Mouse (Mus musculus) urinary bladder, postnatal 36 days (tissue): Measurements from ENCODE around the gene Camk1g.

Experiments
- DNase-seq, 2 experiments: peaks; one replicate each; pipeline ENCODE4 v3.0.0; 2022; ENCODE audit warnings: low spot score in 2 of 2, mixed read lengths in 1 of 2

Camk1g gene

DNA sequence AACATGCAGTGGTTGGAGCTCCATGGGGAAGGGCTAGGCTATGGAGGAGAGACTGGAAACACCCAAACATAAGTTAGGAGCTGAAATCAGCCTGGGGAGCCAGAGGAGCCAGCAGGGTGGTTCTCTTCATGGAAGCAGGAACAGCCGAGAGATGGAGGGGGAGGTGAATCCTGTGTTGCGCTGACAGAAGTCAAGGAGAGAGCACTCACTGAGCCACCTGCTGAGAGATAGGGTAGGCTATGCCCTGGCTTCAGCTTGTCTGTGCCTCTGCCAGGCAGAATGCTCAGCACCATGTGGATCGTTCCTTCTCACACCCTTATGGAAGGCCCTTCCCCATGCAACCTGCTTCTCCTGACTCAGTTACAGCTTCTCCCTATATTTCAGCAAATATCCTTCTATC is 36.3 kb downstream of the Camk1g start:
- no peak for DNase-seq

DNA sequence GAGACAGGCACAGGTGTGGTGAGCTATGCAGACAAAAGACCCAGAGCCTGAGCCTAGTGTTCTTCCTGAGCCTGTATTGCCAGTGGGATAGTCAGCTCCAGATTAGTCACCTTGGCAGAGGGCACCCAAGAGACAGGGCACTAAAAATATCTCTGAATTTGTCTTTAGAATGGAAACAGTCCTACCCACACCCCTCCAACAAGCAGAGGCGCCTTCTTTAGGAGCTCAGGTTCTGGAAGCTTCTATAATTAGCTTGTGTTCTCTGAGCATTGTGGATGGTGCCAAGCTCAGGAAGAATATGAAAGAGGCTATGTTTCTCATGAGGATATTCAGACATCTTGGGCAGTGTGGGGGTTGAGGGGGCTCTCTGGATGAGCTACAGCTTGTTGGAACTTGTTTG is 37.4 kb downstream of the Camk1g start:
- DNase-seq = no peak

DNA sequence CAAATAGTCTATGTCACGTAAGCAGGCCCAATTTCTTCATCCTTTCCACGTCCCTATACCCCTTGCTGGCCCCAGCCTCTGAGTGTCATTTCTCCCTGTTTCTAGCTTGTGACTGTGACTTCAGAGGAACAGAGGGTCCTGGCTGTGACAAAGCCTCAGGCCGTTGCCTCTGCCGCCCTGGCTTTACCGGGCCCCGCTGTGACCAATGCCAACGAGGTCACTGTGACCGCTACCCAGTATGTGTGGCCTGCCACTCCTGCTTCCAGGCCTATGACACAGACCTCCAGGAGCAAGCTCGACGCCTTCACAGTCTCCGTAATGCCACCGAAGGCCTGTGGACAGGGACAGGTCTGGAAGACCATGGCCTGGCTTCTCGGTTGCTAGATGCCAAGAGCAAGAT is 38.1 kb downstream of the Camk1g start:
- DNase-seq = no peak

DNA sequence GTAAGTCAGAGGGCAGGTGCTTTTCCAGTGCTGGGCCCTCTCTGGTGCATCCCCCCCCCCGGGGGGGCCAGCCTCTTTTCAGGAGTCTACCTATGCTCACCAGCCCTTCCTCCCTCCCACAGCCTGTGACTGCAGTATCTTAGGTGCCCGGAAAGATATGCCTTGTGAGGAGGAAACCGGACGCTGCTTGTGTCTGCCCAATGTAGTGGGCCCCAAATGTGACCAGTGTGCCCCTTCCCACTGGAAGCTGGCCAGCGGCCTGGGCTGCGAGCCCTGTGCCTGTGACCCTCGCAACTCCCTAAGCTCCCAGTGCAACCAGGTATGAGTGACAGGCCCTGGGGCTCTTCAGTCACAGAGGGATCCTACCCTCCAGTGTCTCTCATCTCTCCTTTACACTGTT is 39.5 kb downstream of the Camk1g start:
- no peak for DNase-seq

DNA sequence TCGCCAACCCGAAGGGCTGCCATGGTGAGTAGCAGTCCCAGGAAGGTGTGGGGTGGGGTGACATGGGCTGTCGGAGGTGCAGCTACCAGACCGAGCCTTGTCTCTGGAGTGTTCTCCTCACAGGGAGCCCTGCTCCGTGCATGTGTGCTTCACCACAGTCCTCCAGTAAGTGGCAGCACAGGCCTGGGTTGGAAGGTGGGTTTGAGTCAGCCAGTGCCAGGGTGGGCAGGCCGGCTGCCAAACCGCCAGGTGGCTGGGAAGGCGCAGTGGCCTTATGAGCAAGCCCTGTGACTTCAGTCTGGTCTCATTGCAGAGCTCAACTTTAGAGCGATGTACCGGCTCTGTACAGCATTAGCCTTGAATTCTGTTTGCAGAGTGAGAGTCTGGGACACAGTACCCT is 39.9 kb downstream of the Camk1g start:
- DNase-seq = peak in 1 of 2 experiments; percentile 29

DNA sequence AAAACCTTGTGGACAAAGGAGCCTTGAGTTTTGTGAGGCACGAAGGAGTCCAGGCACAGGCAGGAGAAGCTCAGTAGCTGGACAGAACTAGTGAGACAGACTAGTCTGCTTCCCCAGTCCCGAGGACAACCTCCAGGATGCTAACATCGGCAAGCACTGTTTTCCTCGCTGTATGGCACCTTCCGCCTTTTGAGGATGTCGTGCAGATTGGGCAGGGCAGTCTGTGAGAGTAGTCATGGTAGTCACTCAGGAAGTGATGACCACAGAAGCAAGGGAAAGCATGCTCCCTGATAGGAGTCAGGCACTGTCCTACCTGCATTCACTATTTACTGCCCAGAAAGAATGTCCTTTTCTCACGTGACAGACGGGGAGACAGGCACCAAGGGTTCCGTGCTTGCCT is 40.5 kb downstream of the Camk1g start:
- DNase-seq = no peak

DNA sequence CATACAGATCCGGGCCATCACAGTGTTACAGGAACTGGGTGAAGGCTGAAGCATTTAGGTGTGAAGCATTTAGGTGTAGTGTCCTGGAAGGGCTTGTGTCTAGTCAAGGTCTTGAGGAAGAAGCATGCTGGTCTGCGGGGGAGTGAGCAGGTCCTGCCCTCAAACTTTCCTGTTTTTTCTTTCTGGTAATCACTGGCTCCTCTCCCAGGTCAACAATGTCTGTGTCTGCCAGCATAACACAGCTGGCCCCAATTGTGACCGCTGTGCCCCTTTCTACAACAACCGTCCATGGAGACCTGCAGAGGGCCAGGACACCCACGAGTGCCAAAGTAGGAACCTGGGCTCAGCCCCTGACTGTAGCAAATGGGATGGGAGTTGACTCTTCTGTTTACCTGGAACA is 42.4 kb downstream of the Camk1g start:
- DNase-seq = no peak

DNA sequence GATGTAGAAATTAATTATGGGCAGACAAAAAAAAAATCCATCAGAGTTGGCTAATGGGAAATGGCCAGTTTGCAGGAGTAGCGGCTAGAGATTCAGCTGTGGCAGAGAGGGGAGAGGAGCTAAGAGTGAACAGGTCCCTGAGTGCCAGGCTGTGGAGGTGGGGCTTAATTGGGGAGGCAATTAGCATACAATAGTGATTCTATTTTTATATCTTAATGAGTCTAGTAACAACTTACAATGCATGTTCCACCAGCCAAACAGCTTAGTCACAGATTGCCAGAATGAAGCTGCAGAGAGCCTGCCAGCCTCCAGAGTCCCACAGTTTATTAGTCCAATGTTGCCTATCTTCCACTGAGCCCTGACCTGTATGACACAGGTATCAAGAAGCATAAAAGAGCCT is 42.9 kb downstream of the Camk1g start:
- DNase-seq = no peak

DNA sequence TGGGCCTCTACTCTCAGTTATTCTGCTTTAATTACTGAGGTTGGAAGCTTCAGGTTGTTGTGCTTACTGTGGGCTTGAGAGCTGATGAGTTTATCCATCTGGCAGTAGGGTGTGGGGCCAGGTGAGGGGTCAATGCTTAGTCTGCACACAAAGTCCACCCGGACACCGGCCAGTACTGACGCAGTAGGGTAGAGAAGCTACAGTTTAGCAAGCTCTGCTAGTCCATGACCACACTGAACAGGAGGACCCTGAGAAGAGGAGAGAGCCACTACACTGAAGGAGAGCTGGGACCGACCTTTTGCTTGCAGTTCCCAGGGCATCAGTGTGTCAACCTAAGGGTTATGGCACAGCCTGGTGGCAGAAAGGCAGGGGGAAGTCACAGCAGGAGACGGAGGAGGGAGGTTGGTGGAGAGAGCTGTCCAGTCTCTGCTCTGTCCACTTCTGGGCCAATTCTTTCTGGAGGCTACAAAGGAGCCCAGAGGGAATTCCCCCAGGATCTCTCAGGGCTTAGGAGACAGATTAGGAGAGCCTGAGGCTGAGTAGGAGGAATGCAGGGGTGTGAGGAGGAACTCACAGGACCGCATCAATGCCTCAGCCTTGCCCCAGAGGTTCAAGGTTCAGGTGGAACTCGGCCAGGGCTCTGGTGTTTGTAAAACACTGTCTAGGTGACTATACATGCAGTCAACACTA is 43.5 kb downstream of the Camk1g start:
- no peak for DNase-seq

DNA sequence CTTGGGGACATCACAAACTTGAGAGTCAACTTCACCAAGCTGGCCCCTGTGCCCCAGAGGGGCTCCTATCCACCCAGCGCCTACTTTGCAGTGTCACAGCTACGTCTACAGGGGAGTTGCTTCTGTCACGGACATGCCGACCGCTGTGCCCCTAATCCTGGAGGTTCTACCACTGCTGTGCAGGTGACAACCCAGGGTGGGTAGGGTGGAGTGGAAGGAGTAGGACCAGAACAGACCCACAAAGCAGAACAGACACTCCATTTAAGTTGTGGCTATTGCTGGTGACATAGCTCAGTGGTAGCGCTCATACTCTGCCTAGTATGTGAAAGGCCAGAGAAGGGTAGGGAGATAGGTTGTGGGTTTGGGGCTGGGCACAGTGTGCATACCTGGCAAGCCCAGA is 44.2 kb downstream of the Camk1g start:
- DNase-seq = no peak

DNA sequence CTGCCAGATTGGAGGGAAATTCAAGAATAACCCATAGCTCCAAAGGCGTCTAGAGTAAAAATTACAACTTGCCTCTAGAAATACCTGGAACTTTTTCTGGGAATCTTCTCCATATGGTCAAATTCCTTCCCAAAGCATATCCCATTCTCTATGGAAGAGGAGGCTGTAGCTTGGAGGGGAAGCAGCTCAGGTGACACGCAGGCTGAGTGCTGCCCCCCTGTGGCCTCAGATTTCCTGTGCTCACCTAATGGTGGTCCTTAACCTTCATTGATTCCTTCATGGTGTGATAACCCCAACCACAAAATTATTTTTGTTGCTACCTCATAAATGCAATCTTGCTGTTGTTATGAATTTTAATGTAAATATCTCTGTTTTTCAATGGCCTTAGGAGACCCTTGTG is 45.9 kb downstream of the Camk1g start:
- no peak for DNase-seq

DNA sequence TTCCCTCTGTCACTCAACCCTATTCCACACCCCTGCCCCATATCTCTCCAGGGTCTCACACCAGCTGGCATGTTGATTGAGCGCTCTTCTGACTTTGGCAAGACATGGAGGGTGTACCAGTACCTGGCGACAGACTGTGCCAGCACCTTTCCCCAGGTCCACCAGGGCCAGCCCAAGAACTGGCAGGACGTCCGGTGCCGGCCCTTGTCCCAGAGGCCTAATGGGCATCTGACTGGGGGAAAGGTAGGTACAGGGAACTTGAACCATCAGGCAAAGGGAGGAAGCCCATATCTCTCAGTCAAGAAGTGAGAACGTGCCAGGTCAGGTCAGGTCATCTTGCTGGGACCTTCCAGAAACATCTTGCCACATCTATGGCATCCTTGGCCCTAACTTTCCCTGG is 46.4 kb downstream of the Camk1g start:
- DNase-seq = no peak

DNA sequence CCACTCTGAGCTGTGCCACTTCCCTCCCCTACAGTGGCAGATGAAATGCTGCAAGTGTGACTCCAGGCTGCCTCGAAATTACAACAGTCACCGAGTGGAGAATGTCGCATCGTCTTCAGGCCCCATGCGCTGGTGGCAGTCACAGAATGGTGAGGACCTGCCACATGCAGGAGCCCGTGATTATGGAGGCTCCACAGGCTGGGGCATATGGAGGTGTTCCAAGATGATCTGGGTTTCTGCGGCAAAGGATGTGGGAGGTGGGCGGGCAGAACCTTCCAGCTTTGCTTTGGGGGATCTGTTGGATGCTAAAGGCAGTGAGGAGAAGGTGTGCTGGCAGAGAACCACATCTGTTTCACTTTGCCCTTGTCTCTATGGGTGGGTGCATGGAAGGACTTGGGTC is 49.7 kb downstream of the Camk1g start:
- no peak for DNase-seq

DNA sequence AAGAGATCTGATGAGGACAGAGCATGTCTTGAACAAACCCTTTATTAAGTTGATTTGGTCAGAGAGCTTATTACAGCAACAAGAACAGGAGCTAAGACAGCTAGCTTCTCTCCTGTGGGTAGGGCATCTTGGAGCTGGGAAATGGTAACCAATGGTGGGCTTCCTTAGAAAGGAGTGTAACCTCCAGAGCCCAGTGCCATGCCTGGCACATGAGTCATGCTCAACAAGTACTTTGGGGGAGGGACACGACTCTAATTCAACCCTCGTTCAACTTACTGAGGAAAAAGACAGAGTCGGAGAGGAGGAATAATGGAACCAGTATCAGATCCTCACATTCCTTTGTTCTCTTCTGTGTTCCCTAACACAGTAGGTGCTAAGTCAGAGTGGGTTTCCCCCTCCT is 50.4 kb downstream of the Camk1g start:
- no peak for DNase-seq

DNA sequence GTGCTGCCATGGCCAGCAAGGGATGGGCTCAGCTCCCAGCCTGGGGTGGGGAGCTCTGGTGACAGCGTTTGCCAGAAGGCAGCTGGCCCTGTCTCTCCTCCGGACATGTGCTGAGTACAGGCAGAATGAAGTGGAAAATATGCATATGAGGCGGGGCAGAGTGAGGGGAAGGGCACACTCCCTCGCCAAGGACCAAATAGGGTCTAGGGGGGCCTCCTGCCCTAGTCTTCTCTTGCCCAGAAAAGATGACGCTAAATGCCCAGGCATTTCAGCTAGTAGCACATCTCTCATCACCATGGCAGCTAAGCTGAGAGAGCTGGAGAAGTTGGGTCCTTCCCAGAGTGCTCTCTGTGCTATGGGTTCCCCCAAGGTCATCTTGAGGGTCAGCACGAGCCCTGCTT is 52.9 kb downstream of the Camk1g start:
- peak; percentile 45 to 69 for DNase-seq

DNA sequence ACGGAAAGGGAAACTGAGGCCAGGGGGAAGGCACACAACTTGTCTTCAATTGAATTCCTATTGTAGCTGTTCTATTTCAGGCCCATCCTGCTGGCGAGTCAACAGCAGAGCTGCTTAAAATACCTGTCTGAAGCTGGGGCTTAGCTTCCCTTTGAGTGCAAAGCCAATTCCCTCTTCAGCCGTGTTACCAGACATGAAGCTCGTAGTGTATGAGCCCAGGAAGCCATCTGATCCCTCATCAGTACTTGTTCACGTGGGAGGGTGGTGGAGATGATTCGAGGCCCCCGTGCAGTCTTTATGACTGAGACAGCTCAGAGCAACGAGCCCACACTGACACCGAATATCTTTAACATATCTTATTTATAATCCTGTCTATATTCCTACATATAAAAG is 53.7 kb downstream of the Camk1g start:
- no peak for DNase-seq

DNA sequence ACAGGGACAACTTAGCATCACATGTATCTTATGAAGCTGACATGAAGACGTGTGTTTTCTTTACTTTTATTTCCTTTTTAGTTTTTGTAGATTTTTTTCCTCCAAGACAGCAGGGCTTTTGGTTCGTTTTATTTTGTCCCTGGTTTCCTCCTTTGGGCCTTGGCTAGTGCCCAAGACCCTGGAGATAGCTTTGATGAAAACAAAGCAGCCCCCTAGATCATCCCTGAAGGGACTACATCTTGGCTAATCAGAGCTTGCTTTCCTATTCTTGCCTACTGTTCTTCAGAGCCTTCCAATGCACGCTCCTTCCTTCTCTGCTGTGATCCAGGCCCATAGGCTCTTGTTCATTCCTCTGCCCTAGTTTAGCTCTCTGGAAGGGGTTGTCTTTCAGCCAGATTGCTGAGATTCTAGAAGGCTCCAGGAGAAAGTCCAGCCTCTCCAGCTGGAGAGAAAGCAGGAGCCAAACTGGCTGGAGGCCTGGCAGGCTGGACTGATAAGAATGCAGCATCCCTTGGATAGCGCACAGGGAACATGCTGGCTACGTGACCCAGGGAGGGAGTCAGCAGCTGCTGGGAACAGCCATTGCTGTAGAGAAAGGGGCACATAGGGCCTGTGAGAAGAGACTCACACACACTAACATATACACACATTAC is 54.3 kb downstream of the Camk1g start:
- peak; percentile 72 to 87 for DNase-seq

DNA sequence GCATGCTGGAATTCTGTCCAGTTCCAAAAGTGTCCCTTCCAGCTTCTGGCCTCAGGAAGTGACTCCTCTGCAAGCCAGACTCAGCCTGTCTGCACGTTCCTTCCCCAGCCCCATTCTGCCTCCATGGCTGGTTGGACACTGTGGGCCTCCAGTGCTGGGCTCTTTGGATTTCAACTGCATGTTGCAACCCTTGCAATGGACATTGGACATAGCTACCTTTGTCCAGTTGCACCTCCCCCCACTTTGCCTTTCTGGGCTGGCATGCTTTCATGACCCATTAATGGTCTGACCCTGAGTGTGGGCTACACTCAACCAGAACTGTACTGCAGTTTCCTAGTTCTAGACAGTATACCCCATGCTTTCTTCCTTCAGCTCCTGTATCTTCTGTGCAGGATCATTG is 58.5 kb downstream of the Camk1g start:
- no peak for DNase-seq

DNA sequence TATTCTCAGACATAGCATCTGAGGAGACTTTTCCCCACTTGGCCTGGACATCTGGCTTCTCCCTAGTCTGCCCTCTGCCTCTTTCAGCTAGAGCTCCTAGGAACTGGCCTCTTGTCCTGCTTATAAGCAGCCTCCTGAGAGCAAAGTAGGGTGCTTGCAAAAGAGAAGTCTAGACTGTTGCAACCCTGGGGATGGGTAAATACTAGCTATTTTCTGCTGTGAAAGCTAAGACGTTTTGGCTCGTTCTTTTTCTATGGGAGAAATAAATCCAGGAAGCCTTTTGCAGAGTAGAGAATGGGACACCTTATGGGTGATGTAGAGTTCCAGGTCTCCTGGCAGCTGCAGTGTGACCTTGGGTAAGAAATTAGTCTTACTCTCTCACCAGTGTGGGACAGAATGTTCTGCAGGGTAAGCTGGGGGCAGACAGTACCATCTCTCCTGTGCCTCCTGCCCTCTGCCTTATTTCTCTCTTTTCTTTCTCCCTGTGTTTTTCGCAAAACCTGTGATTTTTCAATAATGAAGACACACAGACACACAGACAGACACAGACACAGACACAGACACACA is 59.5 kb downstream of the Camk1g start:
- DNase-seq = no peak

DNA sequence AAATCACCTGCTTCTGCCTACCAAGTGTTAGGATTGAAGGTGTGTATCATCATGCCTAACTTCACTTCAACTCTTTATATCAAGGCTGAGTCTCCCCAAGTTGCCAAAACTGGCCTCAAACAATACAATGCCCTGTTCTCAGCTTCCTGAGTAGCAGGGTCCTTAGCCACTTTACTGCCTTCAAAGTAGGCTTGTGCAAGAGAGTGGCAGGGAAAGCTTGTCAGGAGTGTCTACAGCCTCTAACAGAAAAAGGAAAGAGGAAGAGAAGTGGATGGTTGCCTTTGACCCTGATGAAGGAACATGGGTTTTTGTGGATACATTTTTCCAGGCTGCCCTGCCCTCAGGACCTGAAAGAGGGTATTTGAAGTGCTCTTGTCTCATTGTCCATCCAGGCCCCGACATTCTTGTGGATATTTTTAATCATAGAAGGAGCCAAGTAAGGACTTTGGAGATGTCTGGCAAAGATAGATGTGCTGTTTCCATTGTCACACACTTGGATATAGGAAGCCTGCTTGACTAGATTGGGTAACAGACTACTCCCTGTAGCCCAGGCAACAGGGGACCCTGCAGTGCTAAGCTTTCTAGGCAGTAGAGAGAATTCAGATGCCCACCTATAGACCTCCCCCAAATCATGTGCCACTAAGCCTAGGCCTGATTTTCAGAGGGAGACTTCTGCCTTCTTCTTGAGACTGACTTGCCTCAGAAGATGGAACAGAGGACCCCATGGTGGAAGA is 60.1 kb downstream of the Camk1g start:
- DNase-seq = no peak

DNA sequence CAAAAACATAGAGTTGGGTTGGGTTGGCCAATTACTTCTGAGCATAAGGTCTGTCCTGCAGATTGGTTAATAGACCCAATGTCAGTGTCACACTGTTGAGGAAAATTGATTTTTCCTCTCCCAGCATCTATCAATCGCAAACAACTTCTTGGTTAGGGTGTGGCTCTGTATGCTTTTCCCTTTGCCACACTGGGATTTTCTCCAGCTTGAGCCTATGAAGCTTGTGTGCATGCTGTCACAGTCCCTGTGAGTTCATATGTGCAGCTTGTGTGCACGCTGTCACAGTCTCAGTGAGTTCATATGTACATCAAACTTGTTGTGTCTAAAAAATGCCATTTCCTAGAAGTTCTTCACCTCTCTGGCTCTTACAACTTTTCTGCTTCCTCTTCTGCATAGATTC is 63.3 kb downstream of the Camk1g start:
- DNase-seq = no peak

DNA sequence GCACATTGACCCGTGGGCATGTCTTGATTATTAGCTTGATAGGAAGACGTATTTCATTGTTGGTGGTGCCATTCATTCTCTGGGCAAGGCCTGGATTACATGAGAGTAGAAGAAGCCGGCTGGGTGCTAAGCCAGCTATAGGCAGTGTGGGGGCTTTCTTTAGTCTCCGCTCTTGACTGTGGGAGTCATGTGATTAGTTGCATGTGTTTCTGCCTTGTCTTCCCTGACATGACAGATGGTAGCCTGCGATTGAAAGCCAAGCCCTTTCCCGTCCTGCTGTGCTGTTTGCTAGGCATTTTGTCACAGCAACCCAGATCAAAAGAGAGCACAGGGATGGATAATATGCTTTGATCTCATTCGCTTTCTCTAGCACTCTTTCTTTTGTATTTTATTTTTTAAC is 64.7 kb downstream of the Camk1g start:
- no peak for DNase-seq

DNA sequence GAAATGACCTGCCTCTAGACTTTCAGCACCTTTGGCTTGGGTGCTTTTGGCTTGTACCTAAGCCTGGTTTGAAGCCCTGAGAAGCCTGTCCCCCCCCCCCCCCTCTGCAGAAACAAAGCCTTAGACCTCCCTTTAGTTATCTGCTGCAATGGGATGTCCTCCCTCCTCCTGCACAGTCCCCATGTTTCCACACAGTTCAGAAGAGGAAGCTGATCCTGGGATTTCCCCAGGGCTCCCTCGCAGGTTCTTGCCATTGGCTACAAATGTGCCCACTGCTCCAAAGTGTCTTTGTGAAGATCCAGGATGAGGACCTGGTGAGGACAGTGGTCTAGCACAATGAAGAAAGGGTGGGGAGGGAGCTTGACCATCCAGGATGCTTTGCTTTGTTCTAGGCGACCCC is 67.0 kb downstream of the Camk1g start:
- DNase-seq = no peak
